Mouse (Mus musculus): Measurements from ENCODE around the gene Mylk4. TPM values are rescaled to one million over a fixed set of nuclear protein-coding genes. Genes with fewer than 3 reads are reported as not detected.

The Mylk4 gene
- polyA plus RNA-seq, 1 experiment from 2014 or later: 0.16 TPM

DNA sequence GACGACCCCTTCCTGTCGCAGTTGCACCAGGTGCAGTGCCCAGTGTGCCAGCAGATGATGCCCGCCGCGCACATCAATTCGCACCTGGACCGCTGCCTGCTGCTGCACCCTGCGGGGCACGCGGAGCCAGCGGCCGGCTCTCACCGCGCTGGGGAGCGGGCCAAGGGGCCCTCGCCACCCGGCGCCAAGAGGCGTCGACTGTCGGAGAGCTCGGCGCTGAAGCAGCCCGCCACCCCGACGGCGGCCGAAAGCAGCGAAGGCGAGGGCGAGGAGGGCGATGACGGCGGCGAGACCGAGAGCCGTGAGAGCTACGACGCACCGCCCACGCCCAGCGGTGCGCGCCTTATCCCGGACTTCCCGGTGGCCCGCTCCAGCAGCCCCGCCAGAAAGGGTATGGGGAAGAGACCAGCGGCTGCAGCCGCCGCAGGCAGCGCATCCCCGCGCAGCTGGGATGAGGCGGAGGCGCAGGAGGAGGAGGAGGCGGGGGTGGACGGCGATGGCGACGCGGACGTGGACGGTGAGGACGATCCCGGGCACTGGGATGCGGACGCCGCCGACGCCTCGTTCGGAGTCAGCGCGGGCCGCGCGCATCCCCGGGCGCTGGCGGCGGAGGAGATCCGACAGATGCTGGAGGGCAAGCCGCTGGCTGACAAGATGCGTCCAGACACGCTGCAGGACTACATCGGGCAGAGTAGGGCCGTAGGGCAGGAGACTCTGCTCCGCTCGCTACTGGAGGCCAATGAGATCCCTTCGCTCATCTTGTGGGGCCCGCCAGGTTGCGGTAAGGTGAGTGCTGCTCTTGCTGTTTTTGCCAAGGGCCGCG is 18.7 kb upstream of the Mylk4 start, which contains the start of gene D930007J09Rik:
TSS of gene D930007J09Rik (minus strand) at position 591 of the 823 bp plus-strand sequence.
- peak; percentile 58 for ATAC-seq (replicated peaks; ENCODE audit: insufficient number of reproducible peaks, low FRiP score, low TSS enrichment)
- Histone ChIP-seq H3K4me1 (ENCODE audit: control insufficient read depth, insufficient read depth, low read length) (peaks cover 19% of the 10 kb centered on the region), H3K27me3 (ENCODE audit: control insufficient read depth, insufficient read depth, low read length) (no peaks in the 10 kb centered on the region), H3K27ac (ENCODE audit: low read depth, low read length) (peak within 1 kb of the TSS; percentile 64), H3K9ac (ENCODE audit: low read depth, low read length) (peak within 1 kb of the TSS; percentile 90), H3K4me2 (peak within 1 kb of the TSS; percentile 98), H3K36me3 (ENCODE audit: control insufficient read depth, insufficient read depth, low read length) (peaks cover 4% of the 10 kb centered on the region), H3K9me3 (replicated peaks; ENCODE audit: control insufficient read depth, low read length) (no peaks in the 10 kb centered on the region), H3K4me3 (ENCODE audit: low read depth, low read length) (peak within 1 kb of the TSS; percentile 85)
- under 1% methylated on average over 95 of the region's 95 CpGs for WGBS (ENCODE audit: insufficient replicate concordance)

DNA sequence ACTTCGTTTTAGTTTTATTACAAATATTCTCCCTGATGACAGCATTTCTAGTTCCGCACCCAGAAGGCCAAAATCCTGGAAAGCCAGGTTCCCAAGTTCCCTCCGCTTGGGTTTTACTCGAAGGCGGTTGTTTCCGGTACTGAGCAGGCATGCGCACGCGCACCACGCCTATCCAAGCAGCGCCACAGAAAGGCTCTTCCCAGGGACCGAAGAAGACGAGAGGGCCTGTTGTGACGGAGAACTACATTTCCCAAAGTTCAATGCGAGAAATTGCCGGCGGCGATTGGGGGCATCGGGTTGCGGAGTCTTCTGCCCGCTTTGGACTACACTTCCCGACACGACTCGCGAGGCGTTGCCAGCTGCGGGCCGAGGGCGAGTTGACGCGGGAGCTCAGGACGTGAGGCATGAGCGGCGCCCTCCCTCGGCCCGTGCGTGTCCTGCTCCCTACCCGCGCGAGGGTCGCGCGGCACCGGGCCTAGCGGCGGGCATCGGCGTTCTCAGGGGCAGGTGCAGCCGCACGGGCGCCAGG is 18.0 kb upstream of the Mylk4 start, which contains the start of gene Wrnip1:
TSS of gene Wrnip1 (plus strand) at position 346 of the 529 bp plus-strand sequence.
- H3K27ac ChIP-seq (ENCODE audit: low read depth, low read length): peak within 1 kb of the TSS; percentile 64

DNA sequence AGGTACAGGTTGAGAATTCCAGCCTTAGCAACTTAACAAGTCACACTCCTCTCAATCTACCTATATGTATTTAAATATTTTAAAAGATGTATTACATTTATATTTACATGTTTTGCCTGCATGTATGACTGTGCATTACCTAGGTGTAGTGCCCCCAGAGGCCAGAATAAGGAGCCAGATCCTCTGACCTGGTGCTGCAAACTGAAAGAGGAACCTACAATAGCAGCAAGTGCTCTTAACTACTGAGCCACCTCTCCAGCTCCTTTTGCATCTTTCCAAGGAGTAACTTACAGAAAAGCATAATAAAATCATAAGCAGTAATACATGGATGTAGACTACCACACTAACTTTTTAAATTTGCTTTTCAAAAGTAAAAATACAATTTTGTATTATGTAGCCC is 17.1 kb upstream of the Mylk4 start:
- Histone ChIP-seq H3K4me2 (peak overlapping the region; percentile 98), H3K9ac (ENCODE audit: low read depth, low read length) (no peak overlapping the region), H3K27me3 (ENCODE audit: control insufficient read depth, insufficient read depth, low read length) (no peaks in the 10 kb centered on the region), H3K27ac (ENCODE audit: low read depth, low read length) (no peak overlapping the region), H3K36me3 (ENCODE audit: control insufficient read depth, insufficient read depth, low read length) (no peaks in the 10 kb centered on the region), H3K4me3 (ENCODE audit: low read depth, low read length) (no peak overlapping the region), H3K4me1 (ENCODE audit: control insufficient read depth, insufficient read depth, low read length) (peaks cover 13% of the 10 kb centered on the region), H3K9me3 (replicated peaks; ENCODE audit: control insufficient read depth, low read length) (no peaks in the 10 kb centered on the region)
- ATAC-seq (replicated peaks; ENCODE audit: insufficient number of reproducible peaks, low FRiP score, low TSS enrichment): no peak

More for the DNA sequence above, 18.0 kb upstream of the Mylk4 start, which contains the start of gene Wrnip1:
- Histone ChIP-seq H3K4me1 (ENCODE audit: control insufficient read depth, insufficient read depth, low read length) (peaks cover 15% of the 10 kb centered on the region), H3K9ac (ENCODE audit: low read depth, low read length) (peak within 1 kb of the TSS; percentile 90), H3K4me2 (peak within 1 kb of the TSS; percentile 98), H3K27me3 (ENCODE audit: control insufficient read depth, insufficient read depth, low read length) (no peaks in the 10 kb centered on the region), H3K4me3 (ENCODE audit: low read depth, low read length) (peak within 1 kb of the TSS; percentile 85), H3K36me3 (ENCODE audit: control insufficient read depth, insufficient read depth, low read length) (no peaks in the 10 kb centered on the region), H3K9me3 (replicated peaks; ENCODE audit: control insufficient read depth, low read length) (no peaks in the 10 kb centered on the region)
- under 1% methylated on average over 51 of the region's 51 CpGs for WGBS (ENCODE audit: insufficient replicate concordance)
- peak; percentile 95 for ATAC-seq (replicated peaks; ENCODE audit: insufficient number of reproducible peaks, low FRiP score, low TSS enrichment)

DNA sequence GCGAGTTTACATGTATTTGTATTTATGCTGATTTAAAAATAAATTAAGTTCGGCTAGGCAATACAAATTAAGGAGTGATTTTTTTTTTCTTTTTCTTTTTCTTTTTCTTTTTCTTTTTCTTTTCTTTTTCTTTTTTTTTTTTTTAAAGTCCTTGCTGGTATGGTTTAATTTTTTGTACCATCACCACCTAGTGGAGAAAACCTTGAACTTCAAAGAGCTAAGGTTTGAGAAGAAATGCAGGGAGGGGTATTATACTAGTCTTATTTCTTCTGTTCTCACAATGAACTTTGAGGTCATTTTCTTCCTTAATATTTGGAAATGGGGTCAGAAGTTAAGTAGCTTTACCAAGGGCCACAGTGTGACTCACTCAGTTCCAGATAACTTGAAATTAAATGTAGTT is 15.4 kb upstream of the Mylk4 start:
- Histone ChIP-seq H3K27ac (ENCODE audit: low read depth, low read length) (no peak overlapping the region), H3K4me2 (no peak overlapping the region), H3K4me3 (ENCODE audit: low read depth, low read length) (no peak overlapping the region), H3K27me3 (ENCODE audit: control insufficient read depth, insufficient read depth, low read length) (no peaks in the 10 kb centered on the region), H3K4me1 (ENCODE audit: control insufficient read depth, insufficient read depth, low read length) (peaks cover 9% of the 10 kb centered on the region), H3K36me3 (ENCODE audit: control insufficient read depth, insufficient read depth, low read length) (no peaks in the 10 kb centered on the region), H3K9me3 (replicated peaks; ENCODE audit: control insufficient read depth, low read length) (no peaks in the 10 kb centered on the region), H3K9ac (ENCODE audit: low read depth, low read length) (no peak overlapping the region)
- WGBS (ENCODE audit: insufficient replicate concordance): 46% methylated on average over 2 of the region's 2 CpGs
- no peak for ATAC-seq (replicated peaks; ENCODE audit: insufficient number of reproducible peaks, low FRiP score, low TSS enrichment)

DNA sequence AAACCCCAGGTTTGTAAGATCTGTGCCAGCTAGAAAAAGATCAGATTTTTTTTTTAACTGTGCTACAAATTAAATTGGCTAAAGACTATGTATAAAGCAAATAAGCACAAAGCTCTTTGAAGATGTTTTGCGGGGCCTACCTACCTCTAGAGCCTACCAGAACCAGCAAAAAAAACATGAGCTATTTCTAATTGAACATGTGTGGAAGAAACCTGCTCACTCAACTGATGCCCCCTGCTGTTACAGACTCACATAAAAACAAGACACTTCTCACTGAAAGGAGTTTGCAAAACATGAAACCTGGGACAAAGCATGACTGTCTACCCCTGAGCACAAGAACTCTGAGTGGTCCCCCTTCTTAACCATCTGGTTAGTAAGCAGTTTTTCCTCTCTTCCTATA is 13.3 kb upstream of the Mylk4 start:
- Histone ChIP-seq H3K36me3 (ENCODE audit: control insufficient read depth, insufficient read depth, low read length) (no peaks in the 10 kb centered on the region), H3K9me3 (replicated peaks; ENCODE audit: control insufficient read depth, low read length) (no peaks in the 10 kb centered on the region), H3K4me3 (ENCODE audit: low read depth, low read length) (no peak overlapping the region), H3K27ac (ENCODE audit: low read depth, low read length) (no peak overlapping the region), H3K4me2 (no peak overlapping the region), H3K4me1 (ENCODE audit: control insufficient read depth, insufficient read depth, low read length) (no peaks in the 10 kb centered on the region), H3K27me3 (ENCODE audit: control insufficient read depth, insufficient read depth, low read length) (no peaks in the 10 kb centered on the region), H3K9ac (ENCODE audit: low read depth, low read length) (no peak overlapping the region)
- no peak for ATAC-seq (replicated peaks; ENCODE audit: insufficient number of reproducible peaks, low FRiP score, low TSS enrichment)
- WGBS (ENCODE audit: insufficient replicate concordance): 64% methylated on average over 1 of the region's 1 CpGs

DNA sequence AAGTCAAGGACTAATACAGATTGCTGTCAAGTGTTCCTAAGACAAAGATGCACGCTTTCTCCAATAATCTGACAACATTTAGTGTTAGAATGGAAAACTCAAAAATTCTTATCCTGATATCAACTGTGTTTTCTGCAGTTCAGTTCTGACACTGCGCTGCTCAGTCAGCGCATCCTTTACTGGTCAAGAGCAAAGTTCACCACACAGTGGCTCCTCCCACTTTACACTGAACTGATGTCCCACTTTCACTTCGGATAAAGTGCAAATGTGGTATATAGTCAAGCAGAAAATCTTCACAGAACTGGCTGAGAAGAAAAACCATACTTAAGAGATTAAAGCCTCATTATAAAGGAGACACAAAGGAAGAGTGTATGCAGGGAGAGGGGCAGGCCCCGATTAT is 11.4 kb upstream of the Mylk4 start:
- no peak for ATAC-seq (replicated peaks; ENCODE audit: insufficient number of reproducible peaks, low FRiP score, low TSS enrichment)
- H3K4me2 ChIP-seq: no peak overlapping the region
- no peaks in the 10 kb centered on the region for H3K27me3 ChIP-seq (ENCODE audit: control insufficient read depth, insufficient read depth, low read length)
- no peaks in the 10 kb centered on the region for H3K9me3 ChIP-seq (replicated peaks; ENCODE audit: control insufficient read depth, low read length)
- WGBS (ENCODE audit: insufficient replicate concordance): 83% methylated on average over 5 of the region's 5 CpGs
- H3K4me3 ChIP-seq (ENCODE audit: low read depth, low read length): no peak overlapping the region
- no peaks in the 10 kb centered on the region for H3K4me1 ChIP-seq (ENCODE audit: control insufficient read depth, insufficient read depth, low read length)
- H3K36me3 ChIP-seq (ENCODE audit: control insufficient read depth, insufficient read depth, low read length): no peaks in the 10 kb centered on the region
- H3K9ac ChIP-seq (ENCODE audit: low read depth, low read length): no peak overlapping the region
- H3K27ac ChIP-seq (ENCODE audit: low read depth, low read length): no peak overlapping the region

DNA sequence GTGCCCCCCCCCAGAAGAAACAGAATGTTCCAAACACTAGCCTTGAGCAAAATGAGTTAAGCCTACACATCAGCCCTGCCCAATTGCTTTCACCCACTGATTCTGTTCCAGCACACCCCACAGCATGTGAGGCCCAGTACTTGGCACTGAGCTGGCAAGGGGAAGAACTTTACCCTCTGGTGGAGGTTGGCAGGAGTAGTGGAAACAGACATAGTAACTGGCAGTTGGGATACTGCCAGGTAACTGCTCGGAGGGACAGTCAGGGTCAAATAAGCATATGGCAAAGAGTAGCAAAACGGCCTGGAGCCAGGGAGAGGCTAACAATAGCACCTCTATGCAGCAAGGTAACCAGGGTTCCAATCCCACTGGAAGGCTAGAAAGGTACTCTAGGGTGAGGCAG is 10.9 kb upstream of the Mylk4 start:
- Histone ChIP-seq H3K27me3 (ENCODE audit: control insufficient read depth, insufficient read depth, low read length) (no peaks in the 10 kb centered on the region), H3K9me3 (replicated peaks; ENCODE audit: control insufficient read depth, low read length) (no peaks in the 10 kb centered on the region), H3K36me3 (ENCODE audit: control insufficient read depth, insufficient read depth, low read length) (no peaks in the 10 kb centered on the region), H3K4me3 (ENCODE audit: low read depth, low read length) (no peak overlapping the region), H3K4me2 (no peak overlapping the region), H3K4me1 (ENCODE audit: control insufficient read depth, insufficient read depth, low read length) (no peaks in the 10 kb centered on the region), H3K9ac (ENCODE audit: low read depth, low read length) (no peak overlapping the region), H3K27ac (ENCODE audit: low read depth, low read length) (no peak overlapping the region)
- 59% methylated on average over 2 of the region's 2 CpGs for WGBS (ENCODE audit: insufficient replicate concordance)
- no peak for ATAC-seq (replicated peaks; ENCODE audit: insufficient number of reproducible peaks, low FRiP score, low TSS enrichment)

DNA sequence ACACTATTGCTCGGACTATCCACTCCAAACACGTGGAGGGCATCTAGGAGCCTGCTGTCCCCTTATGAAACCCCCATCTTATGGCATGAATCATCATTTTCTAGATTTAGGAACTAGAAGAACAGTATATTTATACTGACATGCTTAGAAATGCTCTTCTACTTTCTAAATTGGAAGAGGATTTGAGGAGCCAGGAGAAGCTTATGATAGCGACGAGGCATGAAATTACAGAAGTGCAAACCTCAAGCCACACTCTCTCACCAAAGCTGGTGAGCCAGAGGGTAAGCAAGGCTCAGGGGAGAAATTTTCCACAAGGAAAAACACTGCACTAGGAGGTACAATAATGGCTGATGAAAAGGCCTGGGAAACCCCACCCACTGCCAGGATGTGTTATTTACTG is 6.0 kb upstream of the Mylk4 start:
- Histone ChIP-seq H3K4me1 (ENCODE audit: control insufficient read depth, insufficient read depth, low read length) (no peaks in the 10 kb centered on the region), H3K9ac (ENCODE audit: low read depth, low read length) (no peak overlapping the region), H3K9me3 (replicated peaks; ENCODE audit: control insufficient read depth, low read length) (no peaks in the 10 kb centered on the region), H3K4me3 (ENCODE audit: low read depth, low read length) (no peak overlapping the region), H3K27ac (ENCODE audit: low read depth, low read length) (no peak overlapping the region), H3K27me3 (ENCODE audit: control insufficient read depth, insufficient read depth, low read length) (no peaks in the 10 kb centered on the region), H3K4me2 (no peak overlapping the region), H3K36me3 (ENCODE audit: control insufficient read depth, insufficient read depth, low read length) (no peaks in the 10 kb centered on the region)
- no peak for ATAC-seq (replicated peaks; ENCODE audit: insufficient number of reproducible peaks, low FRiP score, low TSS enrichment)
- WGBS (ENCODE audit: insufficient replicate concordance): 75% methylated on average over 4 of the region's 4 CpGs

DNA sequence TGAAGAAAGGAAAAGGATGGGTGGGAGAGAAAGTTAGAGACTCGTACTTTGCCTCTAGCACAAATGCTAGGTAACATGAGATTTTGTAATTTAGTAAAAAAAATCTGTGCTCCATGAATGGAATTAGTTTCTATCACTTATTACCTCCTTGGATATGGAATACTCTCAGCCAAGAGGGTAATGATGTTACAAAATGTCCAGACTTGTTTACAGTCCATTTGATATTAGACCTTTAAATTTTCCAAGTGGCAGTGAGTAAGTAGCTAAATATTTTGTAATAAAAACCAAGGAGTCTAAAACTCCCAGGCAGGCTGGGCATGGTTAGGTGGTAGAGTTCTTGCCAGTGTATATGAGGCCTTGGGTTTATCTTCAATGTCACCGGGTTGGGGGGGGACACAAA is 3.8 kb upstream of the Mylk4 start:
- H3K4me3 ChIP-seq (ENCODE audit: low read depth, low read length): no peak overlapping the region
- ATAC-seq (replicated peaks; ENCODE audit: insufficient number of reproducible peaks, low FRiP score, low TSS enrichment): no peak
- 50% methylated on average over 2 of the region's 2 CpGs for WGBS (ENCODE audit: insufficient replicate concordance)
- no peaks in the 10 kb centered on the region for H3K27me3 ChIP-seq (ENCODE audit: control insufficient read depth, insufficient read depth, low read length)
- H3K27ac ChIP-seq (ENCODE audit: low read depth, low read length): no peak overlapping the region
- no peaks in the 10 kb centered on the region for H3K4me1 ChIP-seq (ENCODE audit: control insufficient read depth, insufficient read depth, low read length)
- H3K9ac ChIP-seq (ENCODE audit: low read depth, low read length): no peak overlapping the region
- H3K9me3 ChIP-seq (replicated peaks; ENCODE audit: control insufficient read depth, low read length): no peaks in the 10 kb centered on the region
- no peaks in the 10 kb centered on the region for H3K36me3 ChIP-seq (ENCODE audit: control insufficient read depth, insufficient read depth, low read length)
- no peak overlapping the region for H3K4me2 ChIP-seq
